Mouse (Mus musculus) hindbrain, embryonic 13.5 days (tissue): ENCODE data around the gene Wnt7a. TPM values are rescaled to one million over a fixed set of nuclear protein-coding genes. Genes with fewer than 3 reads are reported as not detected.
A peak's percentile ranks its signal among the peaks of the same experiment; 100 is the strongest.

ENCODE experiments used
- ATAC-seq: fragments of 200-750 bp; cut with Nextera tagmentation; 2 replicates; pipeline ENCODE4 v1.8.0; 2017; ENCODE audit warnings: moderate TSS enrichment; ENCODE audit not compliant: low FRiP score
- H3K27ac ChIP-seq: fragments of 300-500 bp; sonication (generic); 2 replicates; pipeline ENCODE4 v1.5.1; 2015; ENCODE audit warnings: inconsistent platforms, mild to moderate bottlenecking, moderate library complexity
- H3K27me3 ChIP-seq: fragments of 300-500 bp; sonication (generic); 2 replicates; pipeline ENCODE4 v1.6.1; 2015; ENCODE audit warnings: mild to moderate bottlenecking, inconsistent platforms
- H3K36me3 ChIP-seq: fragments of 300-500 bp; sonication (generic); 2 replicates; pipeline ENCODE4 v1.6.1; 2015; ENCODE audit warnings: mild to moderate bottlenecking, inconsistent platforms
- H3K4me1 ChIP-seq: fragments of 300-500 bp; sonication (generic); replicated peaks from 2 replicates; pipeline ENCODE4 v1.6.1; 2015; ENCODE audit warnings: inconsistent platforms
- H3K4me2 ChIP-seq: fragments of 300-500 bp; sonication (generic); 2 replicates; pipeline ENCODE4 v1.6.1; 2015; ENCODE audit warnings: inconsistent platforms, mild to moderate bottlenecking, moderate library complexity
- H3K4me3 ChIP-seq: fragments of 300-500 bp; sonication (generic); 2 replicates; pipeline ENCODE4 v1.5.1; 2015; ENCODE audit warnings: mild to moderate bottlenecking, inconsistent platforms
- H3K9ac ChIP-seq: fragments of 300-500 bp; sonication (generic); 2 replicates; pipeline ENCODE4 v1.6.1; 2015; ENCODE audit warnings: mild to moderate bottlenecking, inconsistent platforms
- H3K9me3 ChIP-seq: fragments of 300-500 bp; sonication (generic); 2 replicates; pipeline ENCODE4 v1.6.1; 2016; ENCODE audit warnings: inconsistent platforms
- WGBS: fragments of 180-500 bp; shearing (Covaris S2); methylation state at CpG from one replicate; pipeline ENCODE4 v1.1.7; 2015; 5-methylcytosine and 5-hydroxymethylcytosine counted together
- polyA plus RNA-seq: library from polyadenylated mRNA; unstranded; fragments of >200 nt; fragmentation: Nextera tagmentation; extraction: Ambion mirVana; gene quantifications from 2 replicates; pipeline ENCODE4 v1.2.1, GENCODE M21; 2015

The Wnt7a gene
- polyA plus RNA-seq, 1 experiment from 2014 or later = 11.5 TPM

DNA sequence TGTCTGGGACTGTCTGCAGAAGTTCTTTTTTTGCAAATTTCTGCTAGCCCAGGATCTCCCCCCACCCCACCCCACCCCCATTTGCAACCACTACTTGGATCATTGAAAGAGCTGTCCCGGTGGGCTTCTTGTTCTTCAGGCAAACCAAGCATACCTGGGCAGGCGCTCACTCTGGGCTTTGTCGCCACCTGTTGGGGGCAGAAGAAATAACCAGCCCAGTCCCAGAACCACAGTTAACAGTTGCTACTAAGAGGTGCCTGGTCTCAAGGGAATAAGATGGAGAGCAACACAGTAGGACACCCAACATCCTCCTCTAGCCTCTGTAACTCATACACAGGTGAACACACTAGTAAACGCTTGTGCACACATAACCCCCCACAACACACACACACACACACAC lies 3.7 kb upstream of the Wnt7a start:
- no peaks in the 10 kb centered on the region for H3K9me3 ChIP-seq
- no peak overlapping the region for H3K9ac ChIP-seq
- no peak overlapping the region for H3K4me3 ChIP-seq
- peaks cover 76% of the 10 kb centered on the region for H3K27me3 ChIP-seq
- no peaks in the 10 kb centered on the region for H3K36me3 ChIP-seq
- WGBS = 2% methylated on average over 4 of the region's 4 CpGs
- H3K27ac ChIP-seq = no peak overlapping the region
- H3K4me1 ChIP-seq = peaks cover 12% of the 10 kb centered on the region
- no peak for ATAC-seq
- H3K4me2 ChIP-seq = no peak overlapping the region

DNA sequence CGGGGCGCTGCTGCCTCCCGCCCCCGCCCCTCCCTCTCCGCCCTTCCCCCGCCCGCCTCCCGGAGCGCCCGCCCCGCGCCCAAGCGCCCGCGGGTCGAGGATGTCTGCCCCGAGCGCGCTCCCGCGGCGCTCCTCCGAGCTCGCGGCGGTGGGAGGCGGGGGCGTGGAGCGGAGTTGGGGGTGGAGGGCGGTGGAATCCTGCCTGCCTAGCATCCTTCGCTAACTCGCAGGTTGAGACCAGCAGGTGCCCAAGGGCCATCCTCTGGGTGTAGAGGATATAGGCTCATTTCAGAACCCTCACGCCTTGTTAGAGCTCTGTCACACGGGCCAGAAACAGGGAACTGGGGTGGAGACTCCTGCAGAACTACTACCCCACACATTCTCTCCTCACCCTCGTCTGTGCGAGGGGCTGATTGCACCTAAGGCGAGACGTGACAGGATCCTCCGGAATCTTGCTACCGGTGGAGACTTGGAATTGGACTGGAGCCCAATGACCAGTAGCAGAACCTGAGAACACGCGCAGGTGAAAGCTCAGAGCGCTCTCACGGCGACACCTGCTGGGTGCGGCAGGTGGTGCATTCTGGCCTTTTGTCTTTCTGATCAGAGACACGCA lies 312 bp upstream of the Wnt7a start:
- H3K27ac ChIP-seq = 0 out of 2 replicates have a peak overlapping the region, but pooled peaks have one; percentile 62
- peak overlapping the region; percentile 68 for H3K4me3 ChIP-seq
- H3K36me3 ChIP-seq = peaks cover 3% of the 10 kb centered on the region; the same call in 1 of the 2 replicates
- H3K4me1 ChIP-seq = peaks cover 23% of the 10 kb centered on the region
- H3K9ac ChIP-seq = peak overlapping the region; percentile 80
- H3K9me3 ChIP-seq = no peaks in the 10 kb centered on the region
- ATAC-seq = peak; percentile 64
- WGBS = under 1% methylated on average over 33 of the region's 47 CpGs
- peaks cover 78% of the 10 kb centered on the region for H3K27me3 ChIP-seq
- peak overlapping the region; percentile 99 for H3K4me2 ChIP-seq

DNA sequence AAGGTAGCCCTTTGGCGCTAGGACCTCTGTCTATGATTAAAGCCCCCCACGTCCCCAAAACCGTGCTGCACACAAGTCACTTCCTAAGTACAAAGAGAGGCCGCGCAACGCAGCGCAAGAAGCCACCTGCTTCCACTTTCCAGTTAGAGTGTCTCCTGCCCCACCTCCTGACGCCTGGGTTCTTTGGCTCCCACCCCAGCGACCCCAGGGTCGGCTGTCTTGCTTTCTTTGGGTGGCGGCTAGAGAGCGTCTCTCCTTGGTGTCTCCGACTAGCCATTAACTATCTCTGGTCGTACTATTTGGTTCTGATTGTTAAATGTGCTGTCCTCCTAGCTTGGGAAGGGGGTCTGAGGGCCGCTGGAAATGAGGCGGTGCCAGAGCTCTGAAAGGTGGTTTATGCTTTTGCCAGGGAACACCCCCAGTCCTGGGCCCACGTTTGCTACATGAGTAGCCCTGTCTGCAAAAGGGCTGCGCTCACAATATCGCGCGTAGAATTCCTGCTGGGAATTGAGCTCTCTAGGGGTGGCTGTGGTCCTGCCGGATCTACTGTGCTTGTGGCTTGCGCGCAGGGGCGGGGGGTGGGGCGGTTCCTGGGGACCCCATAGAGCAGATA lies 889 bp downstream of the Wnt7a start:
- ATAC-seq = no peak
- H3K4me3 ChIP-seq = peak overlapping the region; percentile 68
- peaks cover 69% of the 10 kb centered on the region for H3K27me3 ChIP-seq
- H3K9me3 ChIP-seq = no peaks in the 10 kb centered on the region
- peak overlapping the region; percentile 40; the same call in 1 of the 2 replicates for H3K27ac ChIP-seq
- peaks cover 23% of the 10 kb centered on the region for H3K4me1 ChIP-seq
- H3K36me3 ChIP-seq = peaks cover 11% of the 10 kb centered on the region; the same call in 1 of the 2 replicates
- peak overlapping the region; percentile 80 for H3K9ac ChIP-seq
- peak overlapping the region; percentile 99 for H3K4me2 ChIP-seq
- WGBS = 1% methylated on average over 26 of the region's 26 CpGs

DNA sequence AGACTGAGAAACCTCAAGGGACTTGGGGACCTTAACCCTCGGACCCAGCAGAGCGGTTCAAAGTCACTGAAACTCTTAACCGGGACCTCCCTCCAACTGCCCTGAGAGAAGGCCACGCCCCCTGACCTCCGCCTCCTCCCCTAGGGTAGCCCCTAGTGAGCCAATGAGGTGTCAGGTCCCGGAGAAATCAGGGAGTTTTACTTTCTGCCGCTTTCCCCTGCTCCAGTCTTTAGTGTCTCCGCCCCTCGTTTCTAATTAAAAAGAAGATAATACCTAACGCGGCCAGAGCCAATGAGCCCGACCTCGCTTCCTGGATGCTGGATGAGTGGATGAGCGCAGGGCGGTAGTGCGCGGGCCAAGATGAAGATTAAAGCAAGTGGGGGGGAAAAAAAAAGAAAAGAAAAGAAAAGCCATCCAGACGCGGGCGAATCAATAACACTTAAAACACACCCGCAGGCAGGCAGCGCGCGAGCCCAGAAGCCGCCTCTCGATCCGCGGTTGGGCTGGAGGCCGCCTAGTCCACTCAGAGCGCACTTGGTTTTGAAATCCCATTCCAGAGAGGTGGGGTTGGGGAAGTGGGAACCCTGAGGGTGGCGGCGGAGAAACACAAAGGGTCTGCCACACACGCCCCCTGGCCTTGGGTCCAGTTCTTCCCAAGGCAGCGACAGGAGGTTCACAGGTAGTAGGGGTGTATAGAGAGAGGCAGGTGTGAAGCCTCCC lies 1.6 kb downstream of the Wnt7a start:
- Histone ChIP-seq H3K27me3 (peaks cover 67% of the 10 kb centered on the region), H3K9ac (peak overlapping the region; percentile 80), H3K4me1 (peaks cover 23% of the 10 kb centered on the region), H3K36me3 (peaks cover 12% of the 10 kb centered on the region; the same call in 1 of the 2 replicates), H3K4me2 (peak overlapping the region; percentile 99), H3K9me3 (no peaks in the 10 kb centered on the region), H3K4me3 (peak overlapping the region; percentile 68), H3K27ac (peak overlapping the region; percentile 40; the same call in 1 of the 2 replicates)
- ATAC-seq = no peak
- under 1% methylated on average over 34 of the region's 34 CpGs for WGBS

DNA sequence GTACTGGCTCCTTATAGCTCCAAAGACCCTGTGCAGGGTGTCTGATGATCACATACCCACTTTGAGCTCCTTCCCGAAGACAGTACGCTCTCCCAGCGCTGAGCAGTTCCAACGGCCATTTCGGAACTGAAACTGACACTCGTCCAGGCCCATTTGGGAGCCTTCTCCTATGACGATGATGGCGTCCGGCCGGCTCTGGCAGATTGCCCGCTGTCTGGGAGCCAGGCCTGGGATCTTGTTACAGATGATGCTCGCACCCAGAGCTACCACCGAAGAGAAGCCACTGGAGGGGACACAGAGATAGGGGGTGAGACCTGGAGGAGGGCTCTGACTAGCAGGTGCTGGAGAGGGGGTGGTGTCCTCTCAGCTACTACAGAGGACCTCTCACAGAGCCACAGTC lies 2.5 kb downstream of the Wnt7a start:
- ATAC-seq = no peak
- H3K4me2 ChIP-seq = peak overlapping the region; percentile 99

DNA sequence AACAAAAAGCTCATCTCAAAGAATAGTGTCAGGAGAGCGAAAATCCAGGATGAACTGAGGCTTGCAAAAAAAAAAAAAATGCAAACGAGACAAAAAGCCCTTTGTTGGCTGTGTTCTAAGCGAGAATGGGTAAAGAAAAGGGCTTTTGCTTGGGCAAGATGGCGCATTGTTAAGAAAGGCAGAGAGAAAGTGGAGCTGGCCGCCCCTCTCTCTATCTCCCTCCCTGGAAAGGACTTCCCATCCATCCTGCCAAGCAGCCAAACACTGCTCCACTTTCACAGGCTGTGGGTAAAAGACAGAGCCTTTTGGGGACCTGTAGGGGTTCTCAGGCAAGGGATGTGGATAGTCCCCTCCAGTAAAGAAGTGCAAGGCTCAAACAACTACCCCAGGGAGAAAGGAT lies 9.6 kb downstream of the Wnt7a start:
- 20% methylated on average over 5 of the region's 5 CpGs for WGBS
- H3K27me3 ChIP-seq = 0 out of 2 replicates have a peak, but pooled peaks cover 3% of the 10 kb centered on the region
- peaks cover 33% of the 10 kb centered on the region for H3K4me1 ChIP-seq
- peak overlapping the region; percentile 60 for H3K27ac ChIP-seq
- no peak overlapping the region for H3K4me2 ChIP-seq
- peaks cover 11% of the 10 kb centered on the region; the same call in 1 of the 2 replicates for H3K36me3 ChIP-seq
- no peak overlapping the region for H3K4me3 ChIP-seq
- no peak overlapping the region for H3K9ac ChIP-seq
- no peak for ATAC-seq
- no peaks in the 10 kb centered on the region for H3K9me3 ChIP-seq

More for the DNA sequence above, 2.5 kb downstream of the Wnt7a start:
- H3K4me3 ChIP-seq = no peak overlapping the region
- peaks cover 58% of the 10 kb centered on the region for H3K27me3 ChIP-seq
- H3K36me3 ChIP-seq = peaks cover 12% of the 10 kb centered on the region; the same call in 1 of the 2 replicates
- H3K9me3 ChIP-seq = no peaks in the 10 kb centered on the region
- H3K4me1 ChIP-seq = peaks cover 24% of the 10 kb centered on the region
- WGBS = 81% methylated on average over 13 of the region's 13 CpGs
- no peak overlapping the region for H3K27ac ChIP-seq
- no peak overlapping the region for H3K9ac ChIP-seq

DNA sequence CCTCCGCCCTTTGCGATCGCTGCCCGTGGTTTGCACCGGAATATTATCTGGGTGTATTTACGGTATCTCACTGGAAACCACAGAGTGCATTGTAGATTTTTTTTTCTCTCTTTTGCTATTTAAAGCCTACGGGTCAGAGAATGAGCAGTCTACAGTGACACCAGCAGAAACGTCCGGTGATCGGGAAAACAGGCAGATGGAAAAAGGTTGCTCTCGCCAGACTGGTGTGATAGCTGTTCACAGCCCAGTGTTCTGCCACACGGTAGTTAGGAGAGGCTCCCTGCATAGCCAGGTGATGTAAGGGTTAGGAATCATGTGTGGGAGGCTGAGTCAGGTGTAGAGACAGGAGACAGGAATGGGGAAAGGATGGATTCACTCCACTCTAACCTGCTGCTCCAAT lies 10.6 kb downstream of the Wnt7a start:
- Histone ChIP-seq H3K4me3 (no peak overlapping the region), H3K4me1 (peaks cover 33% of the 10 kb centered on the region), H3K4me2 (no peak overlapping the region), H3K27ac (no peak overlapping the region), H3K9me3 (no peaks in the 10 kb centered on the region), H3K27me3 (0 out of 2 replicates have a peak, but pooled peaks cover 2% of the 10 kb centered on the region), H3K9ac (0 out of 2 replicates have a peak overlapping the region, but pooled peaks have one; percentile 8), H3K36me3 (0 out of 2 replicates have a peak, but pooled peaks cover 3% of the 10 kb centered on the region)
- 76% methylated on average over 12 of the region's 12 CpGs for WGBS
- ATAC-seq = no peak

DNA sequence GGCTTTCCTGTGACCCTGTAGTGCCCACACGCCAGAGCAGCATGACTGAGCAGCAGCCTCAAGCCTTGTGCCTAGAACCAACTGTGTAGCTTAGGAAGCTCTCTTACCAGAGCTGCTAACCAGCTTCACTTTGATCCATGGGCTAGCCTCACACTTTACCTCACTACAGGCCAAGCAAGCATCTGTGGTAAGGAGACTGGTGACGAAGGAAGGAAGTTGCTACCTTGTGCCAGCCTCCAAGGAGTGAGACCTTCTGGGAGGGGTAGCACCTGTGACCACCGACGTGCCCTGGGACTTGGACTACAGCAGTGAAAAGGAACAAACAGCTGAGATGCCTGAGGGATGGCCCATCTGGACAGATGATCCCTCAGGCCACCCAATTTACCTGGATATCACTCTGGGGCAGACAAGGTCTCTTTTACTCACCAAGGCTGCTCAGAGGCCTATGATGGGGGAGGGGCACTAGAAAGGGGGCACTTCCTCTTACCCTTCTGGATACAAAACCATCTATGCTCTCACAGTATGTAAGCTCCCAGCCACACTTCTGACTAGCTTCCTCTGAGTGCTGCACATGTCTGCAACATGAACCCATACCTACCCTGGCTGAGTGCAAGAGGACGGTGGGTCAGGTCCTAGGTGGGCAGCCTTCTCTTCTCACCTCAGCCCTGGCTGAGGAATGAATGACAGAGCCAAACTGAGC lies 18.5 kb downstream of the Wnt7a start:
- no peak for ATAC-seq
- Histone ChIP-seq H3K27me3 (no peaks in the 10 kb centered on the region), H3K36me3 (peaks cover 17% of the 10 kb centered on the region), H3K9me3 (no peaks in the 10 kb centered on the region), H3K4me3 (no peak overlapping the region), H3K27ac (no peak overlapping the region), H3K4me2 (no peak overlapping the region), H3K4me1 (no peaks in the 10 kb centered on the region), H3K9ac (no peak overlapping the region)
- WGBS = 91% methylated on average over 5 of the region's 5 CpGs

DNA sequence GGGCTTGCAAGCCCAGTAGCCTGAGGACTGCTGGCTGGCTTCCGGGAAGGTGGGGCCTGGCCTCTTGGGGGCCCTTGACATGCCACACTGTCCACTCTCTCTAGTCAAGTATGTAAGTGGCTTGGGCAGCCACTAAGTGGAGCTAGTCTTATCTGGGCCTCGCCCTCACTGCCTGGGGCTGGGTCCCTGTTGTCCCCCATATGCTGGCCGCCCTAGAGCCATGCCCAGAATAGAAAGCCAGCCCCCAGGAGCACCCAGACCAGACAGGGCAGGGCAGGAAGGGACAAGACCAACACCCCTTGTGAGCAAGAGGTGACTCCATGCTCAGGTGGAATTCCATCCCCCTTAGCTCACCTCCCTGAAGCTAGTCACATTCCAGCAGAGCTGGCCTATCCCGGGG lies 22.0 kb downstream of the Wnt7a start:
- Histone ChIP-seq H3K4me3 (no peak overlapping the region), H3K36me3 (peaks cover 22% of the 10 kb centered on the region), H3K27me3 (no peaks in the 10 kb centered on the region), H3K4me1 (no peaks in the 10 kb centered on the region), H3K9ac (no peak overlapping the region), H3K27ac (no peak overlapping the region), H3K4me2 (no peak overlapping the region), H3K9me3 (no peaks in the 10 kb centered on the region)
- ATAC-seq = no peak
- WGBS = 83% methylated on average over 4 of the region's 4 CpGs

DNA sequence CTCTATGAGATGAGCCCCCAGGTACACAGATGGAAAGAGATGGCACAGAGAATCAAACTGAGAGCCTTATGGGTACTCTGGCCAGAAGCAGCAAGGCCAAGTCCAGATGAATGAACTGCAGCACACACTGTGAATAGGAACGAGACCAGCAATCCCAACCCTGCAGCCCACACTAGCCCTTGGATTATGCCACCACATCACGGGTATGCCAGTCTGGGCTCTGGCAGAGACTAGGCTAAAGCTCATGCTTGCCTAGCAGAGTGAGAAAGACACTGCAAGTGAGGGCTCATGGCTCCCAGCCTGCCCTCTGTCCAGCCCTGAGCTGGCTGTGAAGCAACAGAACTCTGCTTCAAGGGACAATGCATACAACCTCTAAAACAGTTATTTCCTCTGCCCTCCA lies 26.7 kb downstream of the Wnt7a start:
- no peak for ATAC-seq
- H3K4me1 ChIP-seq = peaks cover 2% of the 10 kb centered on the region; the same call in 1 of the 2 replicates
- no peak overlapping the region for H3K9ac ChIP-seq
- no peak overlapping the region for H3K4me3 ChIP-seq
- H3K9me3 ChIP-seq = no peaks in the 10 kb centered on the region
- H3K4me2 ChIP-seq = no peak overlapping the region
- no peaks in the 10 kb centered on the region for H3K27me3 ChIP-seq
- H3K36me3 ChIP-seq = 0 out of 2 replicates have a peak, but pooled peaks cover 5% of the 10 kb centered on the region
- H3K27ac ChIP-seq = no peak overlapping the region
- WGBS = 94% methylated on average over 2 of the region's 2 CpGs

DNA sequence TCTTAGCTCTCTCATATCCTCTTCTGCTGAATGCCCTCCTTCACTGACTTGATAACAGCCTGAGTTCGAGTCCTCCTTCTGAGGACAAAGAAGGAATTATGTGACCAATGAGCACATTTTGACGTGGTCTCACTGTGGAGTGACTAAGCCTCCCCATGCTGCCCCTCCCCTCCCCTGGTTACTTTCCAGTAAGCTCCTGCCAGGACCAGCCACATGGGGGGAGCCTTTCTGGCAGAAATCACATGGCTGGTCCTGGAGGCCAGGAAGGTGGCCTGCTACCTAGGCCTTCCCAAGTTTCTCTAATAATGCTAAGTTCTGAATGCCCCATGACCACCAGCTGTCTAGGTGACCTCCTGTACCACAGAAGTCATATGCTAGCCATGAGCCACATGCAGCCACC lies 27.3 kb downstream of the Wnt7a start:
- no peak for ATAC-seq
- Histone ChIP-seq H3K36me3 (0 out of 2 replicates have a peak, but pooled peaks cover 5% of the 10 kb centered on the region), H3K9me3 (no peaks in the 10 kb centered on the region), H3K4me2 (no peak overlapping the region), H3K4me1 (peaks cover 4% of the 10 kb centered on the region; the same call in 1 of the 2 replicates), H3K27me3 (no peaks in the 10 kb centered on the region), H3K9ac (no peak overlapping the region), H3K27ac (no peak overlapping the region), H3K4me3 (no peak overlapping the region)
- WGBS = 68% methylated on average over 2 of the region's 2 CpGs

DNA sequence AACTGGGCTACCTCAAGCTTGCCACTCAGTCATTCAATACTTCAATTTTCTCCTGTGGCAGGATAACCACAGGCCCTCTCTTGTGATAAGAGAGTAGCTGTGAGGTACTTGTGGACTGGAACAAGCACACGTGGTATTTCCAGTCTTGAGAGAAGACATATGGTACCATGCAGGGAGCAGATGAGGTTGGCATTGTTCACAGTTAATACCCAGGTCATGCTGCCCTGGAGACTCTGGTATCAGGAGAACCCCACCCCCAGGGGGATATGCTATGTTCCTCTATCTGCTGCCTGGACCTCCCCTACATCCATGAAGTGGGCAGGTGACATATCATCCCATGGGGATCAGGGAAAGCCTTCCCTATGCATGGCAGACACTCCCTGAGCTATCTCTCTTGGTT lies 27.9 kb downstream of the Wnt7a start:
- peaks cover 4% of the 10 kb centered on the region; the same call in 1 of the 2 replicates for H3K4me1 ChIP-seq
- 78% methylated on average over 1 of the region's 1 CpGs for WGBS
- H3K27ac ChIP-seq = no peak overlapping the region
- H3K9ac ChIP-seq = no peak overlapping the region
- no peaks in the 10 kb centered on the region for H3K27me3 ChIP-seq
- H3K4me3 ChIP-seq = no peak overlapping the region
- no peak for ATAC-seq
- H3K36me3 ChIP-seq = 0 out of 2 replicates have a peak, but pooled peaks cover 5% of the 10 kb centered on the region
- no peaks in the 10 kb centered on the region for H3K9me3 ChIP-seq
- H3K4me2 ChIP-seq = no peak overlapping the region
